Mouse (Mus musculus) inflammation-experienced regulatory T-cells (primary cell): ENCODE data around the gene Olfr1116. TPM values are rescaled to one million over a fixed set of nuclear protein-coding genes. Genes with fewer than 3 reads are reported as not detected.

Experiments used
- polyA plus RNA-seq, 2 experiments: library from polyadenylated mRNA; unstranded; fragments of 100-300 nt; shearing (Covaris generic); gene quantifications; one replicate each; pipeline ENCODE4 v1.2.1; 2017

Olfr1116 gene
- polyA plus RNA-seq = under 1 TPM; 0.06 to 0.15 TPM

DNA sequence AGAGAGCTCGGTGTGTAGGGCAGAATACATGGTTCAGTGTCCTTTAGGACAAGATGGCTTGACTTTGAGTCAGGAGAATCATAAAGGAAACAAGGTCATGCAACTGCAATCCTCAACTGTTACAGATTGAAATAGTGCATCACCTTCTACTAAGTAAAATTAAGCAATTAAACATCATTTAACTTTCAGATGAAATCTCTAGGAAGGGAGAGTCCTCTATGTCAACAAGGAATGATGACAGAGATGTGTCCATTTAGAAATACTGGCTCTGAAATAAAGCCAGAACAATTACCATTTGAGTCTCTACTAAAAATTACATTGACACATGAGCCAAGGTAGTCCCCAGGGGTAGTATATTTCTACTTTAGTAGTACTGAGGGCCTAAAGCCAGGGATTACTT, at the start of gene Olfr1116:
Olfr1116 (plus strand) TSS at position 301 of the 400 bp plus-strand sequence.

DNA sequence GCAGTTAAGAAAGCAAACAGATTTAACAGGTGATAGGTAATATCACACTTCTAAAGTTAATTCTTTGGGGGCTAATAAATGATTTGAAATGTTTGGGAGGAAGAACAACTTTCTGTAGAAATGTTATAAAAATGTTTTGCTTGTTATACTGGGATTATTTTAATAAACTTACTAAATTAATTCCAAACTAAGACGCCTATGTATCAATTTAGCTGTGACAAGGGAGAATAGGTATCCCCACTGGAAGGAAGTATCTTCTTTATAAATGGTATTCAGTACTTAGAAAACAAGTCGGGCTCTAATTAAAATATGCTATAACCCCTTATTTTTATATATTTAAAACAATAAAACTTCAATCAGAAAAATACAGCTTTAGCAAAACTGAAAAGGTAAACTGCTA, 19.6 kb upstream of the Olfr1116 start, which contains the start of gene Olfr1115:
Olfr1115 (plus strand) TSS at position 301 of the 400 bp plus-strand sequence.

DNA sequence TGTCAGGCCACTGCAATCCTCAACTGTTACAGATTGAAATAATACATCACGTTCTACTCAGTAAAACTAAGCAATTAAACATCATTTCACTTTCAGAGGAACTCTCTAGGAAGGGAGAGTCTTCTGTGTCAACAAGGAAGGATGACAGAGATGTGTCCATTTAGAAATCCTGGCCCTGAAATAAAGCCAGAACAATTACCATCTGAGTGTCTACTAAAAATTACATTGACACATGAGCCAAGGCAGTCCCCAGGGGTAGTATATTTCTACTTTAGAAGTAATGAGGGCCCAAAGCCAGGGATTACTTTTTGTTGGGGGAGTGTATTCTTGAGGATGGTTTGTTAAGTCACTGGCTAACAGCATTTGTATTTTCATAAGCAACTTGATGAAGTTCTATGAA, 39.9 kb downstream of the Olfr1116 start, which contains the start of gene Olfr1118:
Olfr1118 (plus strand) TSS at position 301 of the 400 bp plus-strand sequence.

Other genes with a start within 250 kb of the Olfr1116 start
- not detected for gene Olfr1104, start 240.5 kb upstream of the Olfr1116 start, polyA plus RNA-seq
- under 1 TPM; 0.07 to 0.67 TPM for gene Olfr1105, start 231.0 kb upstream of the Olfr1116 start, polyA plus RNA-seq
- not detected for gene Olfr1106, start 215.3 kb upstream of the Olfr1116 start, polyA plus RNA-seq
- under 1 TPM in 1 of 2 experiments, not detected in 1; 0.27 TPM for gene Olfr1107, start 191.7 kb upstream of the Olfr1116 start, polyA plus RNA-seq
- gene Olfr1109, start 171.5 kb upstream of the Olfr1116 start, polyA plus RNA-seq = under 1 TPM; 0.11 to 0.34 TPM
- not detected for gene Olfr259, start 153.0 kb upstream of the Olfr1116 start, polyA plus RNA-seq
- not detected for gene Olfr1110, start 127.2 kb upstream of the Olfr1116 start, polyA plus RNA-seq
- gene Olfr1111, start 114.9 kb upstream of the Olfr1116 start, polyA plus RNA-seq = not detected
- not detected for gene Olfr1112, start 79.7 kb upstream of the Olfr1116 start, polyA plus RNA-seq
- not detected for gene Olfr1113, start 58.6 kb upstream of the Olfr1116 start, polyA plus RNA-seq
- not detected for gene Olfr1115, start 19.5 kb upstream of the Olfr1116 start, polyA plus RNA-seq
- gene Olfr1118, start 40.0 kb downstream of the Olfr1116 start, polyA plus RNA-seq = not detected
- gene Olfr1120, start 87.3 kb downstream of the Olfr1116 start, polyA plus RNA-seq = under 1 TPM; 0.11 to 0.24 TPM
- gene Olfr1121, start 102.4 kb downstream of the Olfr1116 start, polyA plus RNA-seq = under 1 TPM in 1 of 2 experiments, not detected in 1; 0.42 TPM
- 1 to 10 TPM in 1 of 2 experiments, under 1 TPM in 1; 0.41 to 1.8 TPM for gene Olfr1122, start 118.3 kb downstream of the Olfr1116 start, polyA plus RNA-seq
- gene Olfr1123, start 149.1 kb downstream of the Olfr1116 start, polyA plus RNA-seq = not detected
- gene Olfr1124, start 162.7 kb downstream of the Olfr1116 start, polyA plus RNA-seq = under 1 TPM; 0.31 to 0.48 TPM
- gene Olfr1126, start 186.4 kb downstream of the Olfr1116 start, polyA plus RNA-seq = not detected
- under 1 TPM in 1 of 2 experiments, not detected in 1; 0.72 TPM for gene Pramel7, start 229.6 kb downstream of the Olfr1116 start, polyA plus RNA-seq
- gene Pramel6, start 239.0 kb downstream of the Olfr1116 start, polyA plus RNA-seq = under 1 TPM in 1 of 2 experiments, not detected in 1; 0.24 TPM